Mouse (Mus musculus) liver, embryonic 11.5 days (tissue): ENCODE measurements around the gene Tcerg1l. TPM values are rescaled to one million over a fixed set of nuclear protein-coding genes. Genes with fewer than 3 reads are reported as not detected.

Experiments
- ATAC-seq: fragments of 200-750 bp; cut with Nextera tagmentation; replicated peaks from 2 replicates; pipeline ENCODE4 v1.8.0; 2017; ENCODE audit warnings: moderate number of reproducible peaks, mild to moderate bottlenecking, moderate TSS enrichment, moderate library complexity; ENCODE audit not compliant: low FRiP score
- DNase-seq: peaks from one replicate; pipeline ENCODE4 v3.0.0-alpha.2; 2017; ENCODE audit warnings: low spot score
- H3K27ac ChIP-seq: fragments of 300-500 bp; sonication (generic); 2 replicates; pipeline ENCODE4 v1.5.1; 2014; ENCODE audit warnings: mild to moderate bottlenecking, low read depth, low read length, control low read depth
- H3K27me3 ChIP-seq: fragments of 300-500 bp; sonication (generic); replicated peaks from 2 replicates; pipeline ENCODE4 v1.6.1; 2014; ENCODE audit warnings: low read length, mixed read lengths; ENCODE audit not compliant: control insufficient read depth, insufficient read depth
- H3K36me3 ChIP-seq: fragments of 300-500 bp; sonication (generic); 2 replicates; pipeline ENCODE4 v1.6.1; 2014; ENCODE audit warnings: mild to moderate bottlenecking, low read length, moderate library complexity, mixed read lengths; ENCODE audit not compliant: control insufficient read depth, insufficient read depth
- H3K4me1 ChIP-seq: fragments of 300-500 bp; sonication (generic); replicated peaks from 2 replicates; pipeline ENCODE4 v1.6.1; 2014; ENCODE audit warnings: low read length, mixed read lengths; ENCODE audit not compliant: control insufficient read depth, insufficient read depth
- H3K4me2 ChIP-seq: fragments of 300-500 bp; sonication (generic); 2 replicates; pipeline ENCODE4 v1.6.1; 2014; ENCODE audit warnings: mild to moderate bottlenecking, control low read depth, moderate library complexity
- H3K4me3 ChIP-seq: fragments of 300-500 bp; sonication (generic); 2 replicates; pipeline ENCODE4 v1.5.1; 2014; ENCODE audit warnings: low read depth, low read length, control low read depth
- H3K9ac ChIP-seq: fragments of 300-500 bp; sonication (generic); 2 replicates; pipeline ENCODE4 v1.6.1; 2014; ENCODE audit warnings: low read depth, low read length, control low read depth
- H3K9me3 ChIP-seq: fragments of 300-500 bp; sonication (generic); 2 replicates; pipeline ENCODE4 v1.6.1; 2016; ENCODE audit warnings: low read length, inconsistent platforms, mixed read lengths; ENCODE audit not compliant: control insufficient read depth
- WGBS: fragments of 180-500 bp; shearing (Covaris S2); extraction: QIAGEN DNeasy Blood & Tissue Kit; methylation state at CpG from one replicate; pipeline ENCODE4 v1.1.7; 2014; 5-methylcytosine and 5-hydroxymethylcytosine counted together
- polyA plus RNA-seq: library from polyadenylated mRNA; unstranded; fragments of >200 nt; fragmentation: Nextera tagmentation; extraction: Ambion mirVana; gene quantifications from 2 replicates; pipeline ENCODE4 v1.2.1, GENCODE M21; 2014

Tcerg1l gene
- polyA plus RNA-seq, 1 experiment from 2014 or later = 0.74 TPM

GRCm38 (mm10) chr7:138337946-138338345 lies 59.6 kb downstream of the Tcerg1l start:
- Histone ChIP-seq H3K36me3 (no peaks in the 10 kb centered on the region), H3K4me3 (no peak overlapping the region), H3K9me3 (no peaks in the 10 kb centered on the region), H3K4me2 (no peak overlapping the region), H3K27ac (no peak overlapping the region), H3K9ac (no peak overlapping the region), H3K4me1 (no peaks in the 10 kb centered on the region), H3K27me3 (no peaks in the 10 kb centered on the region)
- ATAC-seq (no peak), DNase-seq (no peak)
- WGBS = 54% methylated on average over 5 of the region's 5 CpGs

GRCm38 (mm10) chr7:138332504-138333168 lies 64.9 kb downstream of the Tcerg1l start:
- no peak overlapping the region for H3K27ac ChIP-seq
- H3K4me3 ChIP-seq = no peak overlapping the region
- WGBS = 76% methylated on average over 4 of the region's 4 CpGs
- H3K4me2 ChIP-seq = no peak overlapping the region
- H3K9ac ChIP-seq = no peak overlapping the region
- H3K4me1 ChIP-seq = no peaks in the 10 kb centered on the region
- ATAC-seq = no peak
- no peaks in the 10 kb centered on the region for H3K27me3 ChIP-seq
- no peaks in the 10 kb centered on the region for H3K9me3 ChIP-seq
- H3K36me3 ChIP-seq = no peaks in the 10 kb centered on the region
- DNase-seq = no peak

- 78% methylated on average over 3 of the region's 3 CpGs for WGBS
Measured at GRCm38 (mm10) chr7:138331266-138331665, 66.3 kb downstream of the Tcerg1l start.

GRCm38 (mm10) chr7:138328637-138329036 lies 68.9 kb downstream of the Tcerg1l start:
- DNase-seq (no peak), ATAC-seq (no peak)
- no peaks in the 10 kb centered on the region for H3K9me3 ChIP-seq
- no peak overlapping the region for H3K27ac ChIP-seq
- no peaks in the 10 kb centered on the region for H3K4me1 ChIP-seq
- H3K36me3 ChIP-seq = no peaks in the 10 kb centered on the region
- H3K4me3 ChIP-seq = no peak overlapping the region
- no peak overlapping the region for H3K4me2 ChIP-seq
- H3K27me3 ChIP-seq = no peaks in the 10 kb centered on the region
- no peak overlapping the region for H3K9ac ChIP-seq
- 80% methylated on average over 6 of the region's 6 CpGs for WGBS

More at GRCm38 (mm10) chr7:138331266-138331665, 66.3 kb downstream of the Tcerg1l start:
- ATAC-seq (no peak), DNase-seq (no peak)
- Histone ChIP-seq H3K27ac (no peak overlapping the region), H3K9ac (no peak overlapping the region), H3K9me3 (no peaks in the 10 kb centered on the region), H3K4me3 (no peak overlapping the region), H3K4me1 (no peaks in the 10 kb centered on the region), H3K27me3 (no peaks in the 10 kb centered on the region), H3K4me2 (no peak overlapping the region), H3K36me3 (no peaks in the 10 kb centered on the region)

GRCm38 (mm10) chr7:138326760-138327159 lies 70.8 kb downstream of the Tcerg1l start:
- Histone ChIP-seq H3K27ac (no peak overlapping the region), H3K9ac (no peak overlapping the region), H3K36me3 (no peaks in the 10 kb centered on the region), H3K4me3 (no peak overlapping the region), H3K4me2 (no peak overlapping the region), H3K9me3 (no peaks in the 10 kb centered on the region), H3K4me1 (no peaks in the 10 kb centered on the region), H3K27me3 (no peaks in the 10 kb centered on the region)
- DNase-seq (no peak), ATAC-seq (no peak)
- 63% methylated on average over 3 of the region's 3 CpGs for WGBS

- ATAC-seq (no peak), DNase-seq (no peak)
- Histone ChIP-seq H3K9me3 (no peaks in the 10 kb centered on the region), H3K9ac (no peak overlapping the region), H3K27ac (no peak overlapping the region), H3K36me3 (no peaks in the 10 kb centered on the region), H3K4me3 (no peak overlapping the region), H3K4me1 (no peaks in the 10 kb centered on the region), H3K27me3 (no peaks in the 10 kb centered on the region), H3K4me2 (no peak overlapping the region)
- WGBS = 96% methylated on average over 1 of the region's 1 CpGs
Measured at GRCm38 (mm10) chr7:138313733-138314132, 83.8 kb downstream of the Tcerg1l start.

- Histone ChIP-seq H3K27me3 (no peaks in the 10 kb centered on the region), H3K4me3 (no peak overlapping the region), H3K4me2 (no peak overlapping the region), H3K9ac (no peak overlapping the region), H3K9me3 (no peaks in the 10 kb centered on the region), H3K36me3 (no peaks in the 10 kb centered on the region), H3K27ac (no peak overlapping the region), H3K4me1 (no peaks in the 10 kb centered on the region)
- WGBS = 83% methylated on average over 3 of the region's 3 CpGs
- DNase-seq (no peak), ATAC-seq (no peak)
Measured at GRCm38 (mm10) chr7:138306126-138306525, 91.4 kb downstream of the Tcerg1l start.

GRCm38 (mm10) chr7:138284790-138285189 lies 112.7 kb downstream of the Tcerg1l start:
- Histone ChIP-seq H3K4me3 (no peak overlapping the region), H3K9ac (no peak overlapping the region), H3K27ac (no peak overlapping the region), H3K36me3 (no peaks in the 10 kb centered on the region), H3K4me1 (no peaks in the 10 kb centered on the region), H3K27me3 (no peaks in the 10 kb centered on the region), H3K9me3 (no peaks in the 10 kb centered on the region), H3K4me2 (no peak overlapping the region)
- DNase-seq (no peak), ATAC-seq (no peak)
- WGBS = 79% methylated on average over 5 of the region's 5 CpGs

- Histone ChIP-seq H3K4me3 (no peak overlapping the region), H3K4me2 (no peak overlapping the region), H3K27ac (no peak overlapping the region), H3K4me1 (no peaks in the 10 kb centered on the region), H3K9me3 (no peaks in the 10 kb centered on the region), H3K27me3 (no peaks in the 10 kb centered on the region), H3K9ac (no peak overlapping the region), H3K36me3 (no peaks in the 10 kb centered on the region)
- 76% methylated on average over 1 of the region's 1 CpGs for WGBS
- DNase-seq (no peak), ATAC-seq (no peak)
Measured at GRCm38 (mm10) chr7:138275263-138275662, 122.3 kb downstream of the Tcerg1l start.
